Mouse (Mus musculus): Measurements from ENCODE around the gene Hand1.
"Not testable (repeated sequence)": the region's sequence is repeated elsewhere in the genome, so short reads cannot be mapped to it uniquely, and the experiment has no call there.

Gene Hand1

GRCm38 (mm10) chr11:57832552-57833201 is at the start of gene Hand1:
Hand1 (minus strand) TSS chr11:57832818.
- no peak for DNase-seq

GRCm38 (mm10) chr11:57876157-57876556 is 43.5 kb upstream of the Hand1 start:
- no peak for DNase-seq

GRCm38 (mm10) chr11:57873014-57873413 is 40.4 kb upstream of the Hand1 start:
- DNase-seq, result no peak

- DNase-seq, result peak; percentile 16 to 43
These were observed 36.3 kb upstream of the Hand1 start for GRCm38 (mm10) chr11:57868753-57869460.

GRCm38 (mm10) chr11:57866466-57866865 is 33.8 kb upstream of the Hand1 start:
- no peak for DNase-seq

- DNase-seq, result no peak
These were observed 32.0 kb upstream of the Hand1 start for GRCm38 (mm10) chr11:57864577-57864976.

GRCm38 (mm10) chr11:57862088-57862487 is 29.5 kb upstream of the Hand1 start:
- DNase-seq, result no peak

- DNase-seq, result no peak
These were observed 25.1 kb upstream of the Hand1 start for GRCm38 (mm10) chr11:57857709-57858108.

- DNase-seq, result no peak
These were observed 21.0 kb upstream of the Hand1 start for GRCm38 (mm10) chr11:57853571-57853970.

- DNase-seq, result no peak
These were observed 18.3 kb upstream of the Hand1 start for GRCm38 (mm10) chr11:57850931-57851330.

GRCm38 (mm10) chr11:57850298-57850697 is 17.7 kb upstream of the Hand1 start:
- DNase-seq, result no peak

- DNase-seq, result no peak
These were observed 14.8 kb upstream of the Hand1 start for GRCm38 (mm10) chr11:57847396-57847795.

GRCm38 (mm10) chr11:57846421-57847363 is 14.1 kb upstream of the Hand1 start:
- not testable (repeated sequence) for DNase-seq

- DNase-seq, result no peak
These were observed 8.8 kb upstream of the Hand1 start for GRCm38 (mm10) chr11:57841391-57841790.

GRCm38 (mm10) chr11:57840986-57841385 is 8.4 kb upstream of the Hand1 start:
- no peak for DNase-seq

GRCm38 (mm10) chr11:57837861-57838680 is 5.5 kb upstream of the Hand1 start:
- no peak for DNase-seq

- no peak for DNase-seq
These were observed 4.5 kb upstream of the Hand1 start for GRCm38 (mm10) chr11:57836872-57837680.

GRCm38 (mm10) chr11:57836401-57836800 is 3.8 kb upstream of the Hand1 start:
- no peak for DNase-seq

- no peak for DNase-seq
These were observed 3.3 kb upstream of the Hand1 start for GRCm38 (mm10) chr11:57835931-57836330.

GRCm38 (mm10) chr11:57835331-57835730 is 2.7 kb upstream of the Hand1 start:
- DNase-seq, result no peak

GRCm38 (mm10) chr11:57834031-57834430 is 1.4 kb upstream of the Hand1 start:
- DNase-seq, result no peak
